Mouse (Mus musculus): Measurements from ENCODE around the gene Atmin. TPM values are rescaled to one million over a fixed set of nuclear protein-coding genes. Genes with fewer than 3 reads are reported as not detected.

The Atmin gene
- total RNA-seq, 1 experiment from 2014 or later: 20.7 TPM

Other genes starting within 250 kb of the Atmin start
- 6.4 to 15.3 TPM (median 11.0 TPM) in 3 replicates for gene Cdyl2, start 210.4 kb upstream of the Atmin start, total RNA-seq (2017)
- gene Cmc2, start 21.9 kb upstream of the Atmin start, total RNA-seq (2017): 4.8 to 15.3 TPM (median 11.9 TPM) in 3 replicates
- 0.58 to 1.9 TPM (median 1.1 TPM) in 3 replicates for gene Cenpn, start 21.7 kb upstream of the Atmin start, total RNA-seq (2017)
- gene 1700030J22Rik, start 35.6 kb downstream of the Atmin start, total RNA-seq (2017): 0.29 to 1.3 TPM in 2 of 3 replicates, not detected in the other
- 9.1 to 13.1 TPM (median 10.7 TPM) in 3 replicates for gene Gcsh, start 50.1 kb downstream of the Atmin start, total RNA-seq (2017)
- 1.6 to 2.5 TPM in 2 of 3 replicates, not detected in the other for gene Pkd1l2, start 139.1 kb downstream of the Atmin start, total RNA-seq (2017)
- 0.95 TPM in 1 of 3 replicates, not detected in the others for gene Bco1, start 152.5 kb downstream of the Atmin start, total RNA-seq (2017)
- gene Gan, start 214.7 kb downstream of the Atmin start, total RNA-seq (2017): 2.3 to 6.9 TPM (median 2.6 TPM) in 3 replicates